Mouse (Mus musculus) lung, postnatal 14 days (tissue): ENCODE results near the gene Ncam1.

ENCODE experiments used
- DNase-seq: peaks from one replicate; pipeline ENCODE4 v3.0.0; 2021

Ncam1 gene

GRCm38 (mm10) chr9:49798806-49799205, at the start of gene Ncam1:
Gene Ncam1, minus strand, starts transcription at chr9:49798925.
- peak; percentile 59 for DNase-seq

- DNase-seq = no peak
These were observed 35.3 kb upstream of the Ncam1 start for GRCm38 (mm10) chr9:49834013-49834412.

GRCm38 (mm10) chr9:49827671-49828070, 28.9 kb upstream of the Ncam1 start:
- no peak for DNase-seq

DNA sequence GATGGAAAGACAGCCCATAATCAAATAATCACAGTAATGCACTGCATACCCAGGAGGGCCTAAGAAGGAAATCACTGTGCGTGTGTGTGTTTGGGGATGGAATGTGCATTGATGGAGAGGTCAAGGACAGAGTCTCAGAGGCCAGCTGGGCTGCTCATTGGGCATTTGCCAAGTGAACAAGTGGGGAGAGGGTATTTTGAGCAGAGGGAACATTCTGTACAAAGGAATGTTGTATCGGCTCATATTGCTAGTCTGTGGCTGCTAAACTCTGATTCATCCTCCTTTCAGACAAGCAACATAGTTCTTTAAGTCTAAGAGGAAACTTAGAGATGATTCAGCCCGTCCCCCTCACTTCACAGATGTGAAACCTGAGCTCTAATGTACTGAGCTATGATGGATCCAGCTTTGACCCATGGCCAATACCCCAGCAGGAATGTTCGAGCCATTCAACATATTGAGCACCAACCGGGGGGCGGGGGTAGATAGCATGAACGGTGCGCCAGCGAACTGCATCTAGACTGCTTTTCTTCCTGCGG, 17.5 kb upstream of the Ncam1 start:
- no peak for DNase-seq

DNA sequence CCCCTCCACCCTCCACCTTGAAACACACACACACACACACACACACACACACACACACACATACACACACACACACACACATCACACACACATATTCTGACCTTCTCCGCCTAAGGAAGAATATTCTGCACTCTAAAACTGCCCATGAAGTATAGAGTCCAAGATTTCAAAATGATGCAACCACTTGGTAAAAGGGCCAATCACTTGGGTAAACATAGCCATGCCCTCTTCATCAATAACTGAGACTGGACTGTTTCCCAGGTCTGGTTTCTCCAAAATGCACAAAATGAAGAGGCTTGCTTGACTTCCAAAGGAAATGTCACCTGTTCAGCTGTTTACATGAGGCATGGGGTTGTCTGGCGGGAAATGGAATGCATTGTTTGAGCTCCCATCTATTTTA, 15.7 kb upstream of the Ncam1 start:
- no peak for DNase-seq

DNA sequence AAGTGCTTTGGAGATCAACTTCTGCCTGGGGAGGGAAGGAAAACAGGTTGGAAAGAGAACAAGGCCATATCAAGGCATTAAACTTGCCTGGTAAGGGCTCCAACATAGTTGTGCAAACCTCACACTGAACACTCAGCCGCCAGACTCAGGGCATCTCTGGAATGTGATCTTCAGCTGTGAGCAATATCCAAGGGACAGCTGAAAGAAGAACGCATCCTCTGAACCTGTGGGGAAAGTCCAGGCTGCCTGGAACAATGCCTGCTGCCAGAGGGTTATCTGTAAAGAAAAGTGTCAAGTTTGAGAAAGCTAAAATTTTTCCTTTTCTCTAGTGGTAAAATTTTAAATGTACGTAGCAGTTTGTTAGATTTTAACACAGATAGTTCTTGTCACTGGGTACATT, 4.5 kb upstream of the Ncam1 start:
- no peak for DNase-seq

DNA sequence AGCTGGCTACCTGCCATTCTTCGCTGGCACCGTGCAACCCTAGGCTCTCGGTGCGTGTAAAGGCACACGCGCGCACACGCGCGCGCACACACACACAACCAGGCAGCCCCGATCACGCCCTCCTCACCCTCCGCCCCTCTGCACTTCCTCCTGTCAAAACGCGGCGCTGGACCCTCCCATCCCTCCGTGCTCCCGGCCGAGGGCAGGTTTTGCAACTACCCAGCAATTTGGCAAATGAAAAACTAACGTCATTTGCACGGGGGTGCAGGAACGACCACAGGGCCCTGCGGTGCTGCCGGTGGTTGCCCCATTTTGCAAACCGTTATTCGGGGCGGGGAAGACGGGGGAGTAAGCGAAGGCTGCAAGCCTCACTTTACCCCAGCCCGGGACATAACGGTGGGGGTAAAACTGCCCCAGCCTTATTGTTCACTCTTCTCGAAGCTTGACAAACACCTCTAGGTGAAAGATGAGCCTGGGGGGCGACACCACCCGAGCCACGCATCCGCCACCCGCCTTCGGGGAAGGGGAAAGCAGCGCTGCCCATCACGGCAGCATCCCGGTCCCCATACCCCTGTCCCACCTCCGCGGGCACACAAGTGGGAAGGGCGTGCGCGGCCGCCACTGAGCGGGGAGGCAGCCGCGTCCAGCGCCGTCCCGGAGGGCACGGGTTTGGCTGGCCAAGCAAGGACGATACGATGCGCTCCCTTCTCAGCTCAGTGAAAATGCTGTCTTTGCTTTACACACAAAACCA, 729 bp downstream of the Ncam1 start:
- DNase-seq = peak; percentile 30

DNA sequence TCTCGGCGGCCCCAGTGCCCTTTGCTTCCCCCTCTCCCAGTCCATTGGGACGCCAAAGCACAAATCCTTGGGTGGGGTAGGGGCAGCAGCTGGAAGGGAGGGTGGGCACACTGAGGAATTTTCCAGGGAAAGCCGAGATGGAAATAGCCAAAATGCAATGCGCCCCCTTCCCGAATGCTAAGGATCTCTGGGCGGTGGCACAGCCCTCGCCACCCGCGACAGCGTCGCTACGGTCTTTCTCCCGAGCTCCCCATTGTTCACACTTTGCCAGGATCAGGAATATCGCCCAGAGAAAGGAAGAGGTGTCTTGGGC, 1.3 kb downstream of the Ncam1 start:
- no peak for DNase-seq

DNA sequence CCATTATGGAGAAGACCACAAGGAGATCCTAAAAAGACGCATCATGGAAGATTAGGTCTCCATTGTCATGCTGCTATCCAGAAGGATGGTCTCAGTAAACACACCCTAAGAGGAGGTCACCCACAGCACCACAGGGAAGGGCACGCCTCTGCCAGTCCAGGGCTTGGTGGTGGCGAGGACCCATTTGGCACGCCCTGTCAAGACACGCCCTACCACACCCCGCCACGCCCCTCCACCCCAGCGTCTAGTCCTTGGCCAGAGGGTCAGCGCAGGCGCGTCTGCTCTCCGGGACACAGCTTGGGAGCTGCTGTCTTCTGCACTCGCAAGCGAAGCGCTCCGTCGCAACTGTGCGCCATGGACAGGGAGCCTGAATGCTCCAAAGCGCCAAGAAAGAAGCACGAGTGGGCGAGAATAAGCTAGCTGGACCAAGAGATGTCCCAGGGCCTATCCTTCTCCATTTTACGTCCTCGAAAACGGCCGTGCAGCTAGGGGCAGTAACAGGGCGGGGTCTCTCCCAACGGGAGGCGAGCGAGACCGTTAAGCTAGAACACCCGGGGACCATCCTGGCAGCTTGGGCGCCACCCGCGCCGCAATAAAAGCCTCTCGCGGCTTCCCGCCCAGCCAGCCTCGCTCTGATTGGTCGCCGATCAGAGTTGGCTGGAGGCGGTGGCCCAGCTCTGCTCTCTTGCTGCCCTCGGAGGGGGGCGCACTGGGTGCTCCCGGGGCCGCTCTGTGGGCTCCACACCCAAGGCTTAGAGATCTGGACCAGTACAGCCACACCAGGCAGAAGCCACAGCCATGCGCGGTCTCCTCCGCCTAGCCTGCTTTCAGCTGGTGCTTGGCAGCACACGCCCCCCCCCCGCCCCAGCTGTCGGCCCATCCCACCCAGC, 1.9 kb downstream of the Ncam1 start:
- peak; percentile 15 for DNase-seq

GRCm38 (mm10) chr9:49795881-49796280, 2.8 kb downstream of the Ncam1 start:
- DNase-seq = no peak

GRCm38 (mm10) chr9:49793987-49794550, 4.7 kb downstream of the Ncam1 start:
- no peak for DNase-seq

DNA sequence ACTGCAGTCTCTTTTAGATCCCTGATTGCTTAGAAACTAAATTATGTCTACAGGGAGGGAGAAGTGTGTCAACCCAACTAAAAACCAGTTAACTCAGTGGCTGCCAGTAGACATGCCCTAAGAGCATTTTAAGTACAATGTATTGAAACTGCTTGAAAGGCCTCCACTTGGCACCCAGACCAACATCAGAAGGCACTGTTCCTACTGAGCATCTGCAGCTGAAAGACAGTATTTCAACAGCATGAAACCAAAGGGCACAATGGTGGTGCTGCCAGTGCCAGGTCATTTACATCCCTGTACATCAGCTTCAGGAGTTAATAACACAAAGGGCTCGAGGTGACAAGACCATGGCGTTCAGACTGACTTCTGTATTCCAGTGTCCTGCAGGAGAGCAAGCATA, 5.5 kb downstream of the Ncam1 start:
- no peak for DNase-seq

GRCm38 (mm10) chr9:49792646-49793045, 6.1 kb downstream of the Ncam1 start:
- no peak for DNase-seq

DNA sequence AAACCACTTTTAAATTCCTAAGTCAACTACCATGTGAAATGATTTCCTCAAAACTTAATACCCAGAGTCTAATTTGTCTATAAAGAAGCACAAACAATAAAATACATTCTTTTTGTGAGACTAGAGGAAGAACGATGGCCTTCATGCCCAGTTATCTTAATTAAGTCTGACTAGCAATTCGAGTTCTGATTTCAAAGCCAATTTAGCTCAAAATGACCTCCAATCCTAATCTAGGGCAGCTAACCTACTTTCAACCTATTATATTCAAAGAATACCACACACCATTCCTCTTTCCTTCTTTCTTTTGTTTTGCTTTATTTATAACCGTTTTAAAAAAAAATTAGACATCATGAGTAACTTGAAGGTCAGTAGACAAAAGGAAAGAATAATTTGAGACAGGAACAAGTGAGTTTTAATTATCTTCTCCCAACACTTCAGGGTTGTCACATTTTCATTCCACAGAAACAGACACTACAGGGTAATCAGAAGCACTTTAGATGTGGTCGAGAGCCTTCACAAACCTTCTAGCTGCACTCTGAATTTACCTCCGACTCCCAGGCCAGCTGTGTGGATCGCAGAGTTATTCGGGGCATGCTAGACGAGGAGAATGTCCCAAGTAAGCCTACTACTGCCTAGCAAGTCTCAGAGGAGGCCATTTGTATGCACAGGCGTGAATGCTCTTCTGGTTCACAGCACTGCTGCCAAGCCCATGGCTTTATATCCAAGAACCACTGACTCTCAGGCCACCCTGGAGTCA, 17.5 kb downstream of the Ncam1 start:
- no peak for DNase-seq

DNA sequence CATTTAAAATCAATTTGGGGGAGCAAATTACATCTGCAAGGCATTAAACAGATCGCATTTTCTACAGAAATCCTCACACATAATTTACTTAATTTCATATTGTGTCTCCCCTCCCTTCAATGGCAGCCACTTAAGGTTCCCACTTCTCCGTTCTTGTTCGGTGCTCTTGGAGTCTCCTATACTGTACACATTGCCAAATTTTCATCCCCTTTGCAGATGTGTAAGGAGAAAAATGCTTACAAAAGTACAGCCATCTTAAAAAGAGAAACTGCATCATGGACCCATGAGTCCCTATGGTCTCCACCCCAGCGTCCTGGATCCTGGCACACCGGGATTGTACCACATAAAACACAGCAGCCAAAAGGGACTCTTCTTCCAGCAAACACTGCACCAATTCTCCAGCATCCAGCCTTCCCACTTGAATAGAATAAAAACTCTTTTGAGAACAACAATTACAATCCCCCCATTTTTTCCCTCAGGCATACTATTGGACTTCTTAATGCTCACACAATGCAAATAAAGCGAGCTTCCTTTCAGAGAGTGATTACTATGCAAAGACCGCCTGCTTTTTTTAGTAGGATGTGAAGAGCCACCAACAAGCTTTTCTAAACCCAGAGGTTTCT, 21.6 kb downstream of the Ncam1 start:
- DNase-seq = no peak

DNA sequence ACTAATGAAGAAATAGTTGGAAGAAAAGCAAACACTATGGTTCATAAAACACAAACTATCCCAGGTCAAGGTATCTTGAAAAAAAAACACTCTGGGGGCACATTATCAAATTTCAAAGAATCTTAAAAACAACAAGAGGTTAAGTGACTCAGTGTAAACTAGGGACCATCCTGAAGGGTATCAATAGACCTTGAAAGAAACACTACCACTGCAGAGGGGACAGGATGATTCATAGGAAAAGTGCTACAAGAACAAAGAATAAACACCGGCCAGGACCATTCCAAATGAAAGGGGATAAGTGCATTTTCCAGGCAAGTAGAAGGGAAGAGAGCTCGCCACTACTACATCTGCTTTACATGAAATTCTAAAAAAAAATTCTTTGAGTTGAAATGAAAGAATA, 32.1 kb downstream of the Ncam1 start:
- no peak for DNase-seq

DNA sequence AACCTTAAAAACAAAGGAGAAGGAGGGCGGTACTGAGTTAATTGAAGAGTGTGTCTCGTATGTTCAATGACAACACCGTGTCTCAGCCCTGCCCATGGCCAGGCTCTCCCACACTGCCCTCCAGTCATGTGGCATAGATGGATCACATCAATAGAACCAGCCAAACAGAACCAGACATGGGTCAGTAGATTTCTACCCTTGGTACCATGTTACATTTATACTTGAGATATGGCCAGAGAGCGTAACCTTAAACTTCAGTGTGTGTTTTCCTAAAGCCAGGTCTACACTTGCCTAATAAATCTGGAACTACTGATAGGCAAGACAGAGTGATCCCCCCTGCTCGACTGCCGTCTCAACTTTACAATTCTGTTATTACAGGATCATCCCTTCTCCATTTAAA, 38.2 kb downstream of the Ncam1 start:
- DNase-seq = no peak

- DNase-seq = peak; percentile 30
These were observed 40.3 kb downstream of the Ncam1 start for GRCm38 (mm10) chr9:49758436-49758835.

- DNase-seq = no peak
These were observed 40.7 kb downstream of the Ncam1 start for GRCm38 (mm10) chr9:49757986-49758385.

DNA sequence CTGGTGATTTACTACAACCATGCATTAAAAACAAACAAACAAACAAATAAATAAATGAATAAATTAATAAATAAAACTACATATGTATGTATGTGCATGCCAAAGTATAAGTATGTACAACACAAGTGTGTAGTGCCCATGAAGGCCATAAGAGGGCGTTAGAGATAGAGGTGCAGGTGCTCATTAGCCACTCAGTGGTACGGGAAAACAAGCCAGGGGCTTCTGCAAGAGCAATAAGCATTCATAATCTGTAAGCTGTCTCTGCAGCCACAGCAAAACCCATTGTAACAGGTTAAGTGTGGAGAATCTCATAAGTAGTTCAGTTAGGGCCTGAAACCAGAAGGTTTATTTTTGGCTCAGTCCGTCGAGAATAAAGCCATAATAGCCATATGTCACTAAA, 41.1 kb downstream of the Ncam1 start:
- DNase-seq = no peak

GRCm38 (mm10) chr9:49756725-49757124, 42.0 kb downstream of the Ncam1 start:
- DNase-seq = no peak

DNA sequence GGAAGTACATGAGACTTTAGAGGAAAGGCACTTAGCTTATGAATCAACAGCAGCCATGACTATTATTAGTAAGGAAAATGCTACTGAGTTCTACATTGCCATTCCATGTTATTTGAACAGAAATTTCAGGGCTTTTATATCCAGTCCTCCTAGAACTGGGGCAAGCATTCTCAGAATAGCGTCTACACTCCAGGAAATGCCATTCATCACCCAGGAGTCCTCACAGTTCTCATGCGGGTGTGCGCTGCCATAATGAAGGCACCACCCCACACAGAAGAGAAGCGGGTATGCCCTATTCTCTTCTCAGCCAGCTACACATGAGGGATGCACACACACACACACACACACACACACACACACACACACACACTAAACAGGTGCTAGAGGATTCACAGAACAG, 43.5 kb downstream of the Ncam1 start:
- no peak for DNase-seq

DNA sequence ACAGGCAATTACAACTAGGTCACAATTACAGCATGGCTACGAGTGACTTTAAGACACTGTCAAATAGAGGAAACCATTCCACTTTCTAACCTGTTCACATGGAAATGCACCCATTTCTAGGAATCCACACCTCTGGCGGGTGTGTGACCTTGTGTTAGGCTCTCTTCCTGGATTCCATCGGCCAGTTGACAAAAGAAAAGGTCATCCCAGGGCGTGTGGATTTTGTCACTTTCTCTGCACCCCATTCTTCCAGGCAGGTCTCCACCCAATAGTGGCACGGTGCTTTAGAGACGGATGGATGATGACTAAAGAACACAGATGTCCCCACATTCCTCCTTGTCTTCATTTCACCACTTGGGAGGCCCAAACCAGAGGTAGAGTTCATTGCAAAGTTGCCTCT, 47.3 kb downstream of the Ncam1 start:
- DNase-seq = no peak
